Comparison of ENCODE assay signal across 21 mouse cellular contexts in genomic region chr12:35317046-35317445, GRCm38 (mm10).
DNase-seq lines count a peak whose midpoint lies in the region; ATAC-seq lines count a peak whose summit lies in the region.
"Had no signal": no experiment of that assay in that cellular context is flagged by ENCODE, and none has a peak within 500 bp of the region (broad histone marks: within the 10 kb centered on the region; RNA-seq: fewer than 3 reads in every experiment).

No protein-coding gene starts in this region.

- no peak overlapping the region for H3K9ac ChIP-seq in heart, embryonic 12.5 days
- no peak overlapping the region for H3K9ac ChIP-seq in limb, embryonic 15.5 days
- H3K9ac ChIP-seq in heart, embryonic 15.5 days = no peak overlapping the region
- H3K9ac ChIP-seq in hindbrain, embryonic 11.5 days (ENCODE audit: low read depth, low read length) = no peak overlapping the region
- H3K9ac ChIP-seq: embryonic facial prominence, embryonic 12.5 days; limb, embryonic 13.5 days; liver, postnatal 0 days; midbrain, embryonic 12.5 days; stomach, embryonic 15.5 days had no signal

- no peak overlapping the region for H3K4me3 ChIP-seq in heart, embryonic 12.5 days
- H3K4me3 ChIP-seq in limb, embryonic 15.5 days = no peak overlapping the region
- H3K4me3 ChIP-seq in limb, embryonic 10.5 days = no peak overlapping the region
- H3K4me3 ChIP-seq in heart, embryonic 15.5 days = no peak overlapping the region
- H3K4me3 ChIP-seq in hindbrain, embryonic 11.5 days (ENCODE audit: low read depth, low read length) = no peak overlapping the region
- H3K4me3 ChIP-seq: embryonic facial prominence, embryonic 12.5 days; limb, embryonic 13.5 days; midbrain, embryonic 12.5 days; stomach, embryonic 15.5 days had no signal

- intact Hi-C loops in heart, postnatal 14 days (cut with DNase I) = loop anchor here (5.0 to 10.0 kb wide), 2 partner anchors 90 to 148 kb away; no protein-coding TSS in a partner anchor

- peaks cover 4% of the 10 kb centered on the region; the same call in 1 of the 2 replicates for H3K4me1 ChIP-seq in heart, embryonic 12.5 days (replicated peaks)
- 0 out of 2 replicates have a peak, but pooled peaks cover 2% of the 10 kb centered on the region for H3K4me1 ChIP-seq in limb, embryonic 15.5 days
- H3K4me1 ChIP-seq in limb, embryonic 10.5 days = peaks cover 4% of the 10 kb centered on the region
- 0 out of 2 replicates have a peak, but pooled peaks cover 6% of the 10 kb centered on the region for H3K4me1 ChIP-seq in heart, embryonic 15.5 days (replicated peaks)
- no peaks in the 10 kb centered on the region for H3K4me1 ChIP-seq in hindbrain, embryonic 11.5 days (replicated peaks; ENCODE audit: control insufficient read depth, insufficient read depth, low read length)
- H3K4me1 ChIP-seq: embryonic facial prominence, embryonic 12.5 days; midbrain, embryonic 12.5 days; stomach, embryonic 15.5 days had no signal

- H3K27ac ChIP-seq in heart, embryonic 12.5 days (ENCODE audit: poor library complexity, severe bottlenecking) = 0 out of 2 replicates have a peak overlapping the region, but pooled peaks have one; percentile 60
- H3K27ac ChIP-seq in limb, embryonic 15.5 days = 0 out of 2 replicates have a peak overlapping the region, but pooled peaks have one; percentile 2
- no peak overlapping the region for H3K27ac ChIP-seq in limb, embryonic 10.5 days
- H3K27ac ChIP-seq in heart, embryonic 15.5 days = peak overlapping the region; percentile 64
- no peak overlapping the region for H3K27ac ChIP-seq in hindbrain, embryonic 11.5 days (ENCODE audit: low read depth, low read length)
- H3K27ac ChIP-seq: embryonic facial prominence, embryonic 12.5 days; hindbrain, postnatal 0 days; limb, embryonic 13.5 days; midbrain, embryonic 12.5 days; stomach, embryonic 15.5 days had no signal

- no peaks in the 10 kb centered on the region for H3K27me3 ChIP-seq in heart, embryonic 12.5 days (replicated peaks)
- no peaks in the 10 kb centered on the region for H3K27me3 ChIP-seq in limb, embryonic 15.5 days
- H3K27me3 ChIP-seq in limb, embryonic 10.5 days (ENCODE audit: low read depth, poor library complexity, severe bottlenecking) = no peaks in the 10 kb centered on the region
- no peaks in the 10 kb centered on the region for H3K27me3 ChIP-seq in heart, embryonic 15.5 days
- H3K27me3 ChIP-seq in hindbrain, embryonic 11.5 days (ENCODE audit: control insufficient read depth, insufficient read depth, low read length) = no peaks in the 10 kb centered on the region
- H3K27me3 ChIP-seq: embryonic facial prominence, embryonic 12.5 days; limb, embryonic 13.5 days; midbrain, embryonic 12.5 days; Patski; stomach, embryonic 15.5 days had no signal

- no peak for ATAC-seq in heart, embryonic 12.5 days (ENCODE audit: insufficient number of reproducible peaks, low FRiP score)
- no peak for ATAC-seq in limb, embryonic 15.5 days (ENCODE audit: insufficient number of reproducible peaks, low FRiP score, low TSS enrichment, low read depth)
- ATAC-seq in heart, embryonic 15.5 days (replicated peaks; ENCODE audit: insufficient number of reproducible peaks, insufficient read depth, low FRiP score, low read depth) = no peak
- no peak for ATAC-seq in hindbrain, embryonic 11.5 days (ENCODE audit: low FRiP score)
- ATAC-seq: activated CD4-positive, CD25-positive, alpha-beta regulatory T cell, adult 4 months; hindbrain, postnatal 0 days; liver, postnatal 0 days; Patski had no signal

- H3K9me3 ChIP-seq in heart, embryonic 12.5 days (replicated peaks) = 0 out of 2 replicates have a peak, but pooled peaks cover 4% of the 10 kb centered on the region
- H3K9me3 ChIP-seq in limb, embryonic 15.5 days = no peaks in the 10 kb centered on the region
- H3K9me3 ChIP-seq in limb, embryonic 10.5 days (replicated peaks) = no peaks in the 10 kb centered on the region
- H3K9me3 ChIP-seq in heart, embryonic 15.5 days (replicated peaks) = no peaks in the 10 kb centered on the region
- no peaks in the 10 kb centered on the region for H3K9me3 ChIP-seq in hindbrain, embryonic 11.5 days (ENCODE audit: control insufficient read depth, low read length)
- H3K9me3 ChIP-seq: embryonic facial prominence, embryonic 12.5 days; limb, embryonic 13.5 days; midbrain, embryonic 12.5 days; stomach, embryonic 15.5 days had no signal

- WGBS in heart, embryonic 12.5 days = 46% methylated on average over 3 of the region's 3 CpGs
- WGBS in limb, embryonic 15.5 days = 67% methylated on average over 3 of the region's 3 CpGs
- 76% methylated on average over 3 of the region's 3 CpGs for WGBS in limb, embryonic 10.5 days
- 41% methylated on average over 3 of the region's 3 CpGs for WGBS in heart, embryonic 15.5 days
- 80% methylated on average over 3 of the region's 3 CpGs for WGBS in hindbrain, embryonic 11.5 days

- DNase-seq in heart, postnatal 14 days = no peak
- DNase-seq in limb, embryonic 10.5 days (ENCODE audit: low spot score) = no peak
- peak; percentile 83 for DNase-seq in 416B (ENCODE audit: low read depth)
- no peak for DNase-seq in hindbrain, embryonic 11.5 days (ENCODE audit: low spot score)
- DNase-seq in layer of hippocampus, adult 9-10 months (ENCODE audit: low spot score) = no peak
- DNase-seq: adrenal gland, postnatal 25 days; cerebellum, adult 8-10 months; gastrocnemius, postnatal 10 days; kidney, adult 2 months; liver, postnatal 0 days; right cerebral cortex, postnatal 14 days had no signal

- no peak overlapping the region for H3K4me2 ChIP-seq in heart, embryonic 12.5 days
- no peak overlapping the region for H3K4me2 ChIP-seq in limb, embryonic 15.5 days
- H3K4me2 ChIP-seq in heart, embryonic 15.5 days = no peak overlapping the region
- H3K4me2 ChIP-seq in hindbrain, embryonic 11.5 days (replicated peaks; ENCODE audit: low read depth, low read length) = no peak overlapping the region
- H3K4me2 ChIP-seq: embryonic facial prominence, embryonic 12.5 days; limb, embryonic 13.5 days; midbrain, embryonic 12.5 days; stomach, embryonic 15.5 days had no signal

- H3K36me3 ChIP-seq in heart, embryonic 12.5 days = no peaks in the 10 kb centered on the region
- no peaks in the 10 kb centered on the region for H3K36me3 ChIP-seq in limb, embryonic 15.5 days
- no peaks in the 10 kb centered on the region for H3K36me3 ChIP-seq in limb, embryonic 10.5 days
- no peaks in the 10 kb centered on the region for H3K36me3 ChIP-seq in heart, embryonic 15.5 days
- H3K36me3 ChIP-seq in hindbrain, embryonic 11.5 days (ENCODE audit: control insufficient read depth, insufficient read depth, low read length) = no peaks in the 10 kb centered on the region
- H3K36me3 ChIP-seq: embryonic facial prominence, embryonic 12.5 days; limb, embryonic 13.5 days; midbrain, embryonic 12.5 days; stomach, embryonic 15.5 days had no signal

Comparison
In these comparisons a context has a peak if more than half of its experiments do, and no peak if none do; other contexts are left out.
1. H3K27ac ChIP-seq: peak in heart, embryonic 12.5 days (single experiment), limb, embryonic 15.5 days (single experiment) and heart, embryonic 15.5 days (single experiment); none in limb, embryonic 10.5 days (single experiment) and hindbrain, embryonic 11.5 days (single experiment).